Mouse (Mus musculus): Measurements from ENCODE around the gene Ctse. TPM values are rescaled to one million over a fixed set of nuclear protein-coding genes. Genes with fewer than 3 reads are reported as not detected.
"Not testable (repeated sequence)": the region's sequence is repeated elsewhere in the genome, so short reads cannot be mapped to it uniquely, and the experiment has no call there.

Ctse gene
- polyA plus RNA-seq, 1 experiment from 2014 or later: 0.49 TPM

- H3K9ac ChIP-seq (ENCODE audit: low read length): no peak overlapping the region
- no peaks in the 10 kb centered on the region for H3K4me1 ChIP-seq (ENCODE audit: control insufficient read depth, insufficient read depth, low read length)
- WGBS: 83% methylated on average over 5 of the region's 5 CpGs
- ATAC-seq (ENCODE audit: insufficient read depth, low FRiP score, low TSS enrichment) (no peak), DNase-seq (ENCODE audit: low spot score) (no peak)
- no peaks in the 10 kb centered on the region for H3K9me3 ChIP-seq (ENCODE audit: control insufficient read depth, low read length)
- no peaks in the 10 kb centered on the region for H3K27me3 ChIP-seq (ENCODE audit: control insufficient read depth, insufficient read depth, low read length)
- no peaks in the 10 kb centered on the region for H3K36me3 ChIP-seq (ENCODE audit: control insufficient read depth, insufficient read depth, low read length)
- H3K4me2 ChIP-seq (ENCODE audit: low read depth): no peak overlapping the region
- no peak overlapping the region for H3K4me3 ChIP-seq (ENCODE audit: low read depth, low read length)
- no peak overlapping the region for H3K27ac ChIP-seq (ENCODE audit: low read depth, low read length)
Observed at GRCm38 (mm10) chr1:131616546-131617220, 21.4 kb upstream of the Ctse start.

- 89% methylated on average over 1 of the region's 1 CpGs for WGBS
- Histone ChIP-seq H3K4me1 (ENCODE audit: control insufficient read depth, insufficient read depth, low read length) (no peaks in the 10 kb centered on the region), H3K27ac (ENCODE audit: low read depth, low read length) (no peak overlapping the region)
Observed at GRCm38 (mm10) chr1:131618576-131618975, 19.5 kb upstream of the Ctse start.

GRCm38 (mm10) chr1:131619348-131619747 is 18.8 kb upstream of the Ctse start:
- Histone ChIP-seq H3K27ac (ENCODE audit: low read depth, low read length) (no peak overlapping the region), H3K9me3 (ENCODE audit: control insufficient read depth, low read length) (no peaks in the 10 kb centered on the region), H3K36me3 (ENCODE audit: control insufficient read depth, insufficient read depth, low read length) (no peaks in the 10 kb centered on the region), H3K9ac (ENCODE audit: low read length) (no peak overlapping the region), H3K4me1 (ENCODE audit: control insufficient read depth, insufficient read depth, low read length) (no peaks in the 10 kb centered on the region), H3K27me3 (ENCODE audit: control insufficient read depth, insufficient read depth, low read length) (no peaks in the 10 kb centered on the region), H3K4me2 (ENCODE audit: low read depth) (no peak overlapping the region), H3K4me3 (ENCODE audit: low read depth, low read length) (no peak overlapping the region)
- no peak for ATAC-seq (ENCODE audit: insufficient read depth, low FRiP score, low TSS enrichment)
- no peak for DNase-seq (ENCODE audit: low spot score)
- 92% methylated on average over 7 of the region's 7 CpGs for WGBS

More at GRCm38 (mm10) chr1:131618576-131618975, 19.5 kb upstream of the Ctse start:
- no peaks in the 10 kb centered on the region for H3K9me3 ChIP-seq (ENCODE audit: control insufficient read depth, low read length)
- ATAC-seq (ENCODE audit: insufficient read depth, low FRiP score, low TSS enrichment): no peak
- H3K4me2 ChIP-seq (ENCODE audit: low read depth): no peak overlapping the region
- H3K27me3 ChIP-seq (ENCODE audit: control insufficient read depth, insufficient read depth, low read length): no peaks in the 10 kb centered on the region
- H3K9ac ChIP-seq (ENCODE audit: low read length): no peak overlapping the region
- no peaks in the 10 kb centered on the region for H3K36me3 ChIP-seq (ENCODE audit: control insufficient read depth, insufficient read depth, low read length)
- DNase-seq (ENCODE audit: low spot score): no peak
- no peak overlapping the region for H3K4me3 ChIP-seq (ENCODE audit: low read depth, low read length)

- no peak overlapping the region for H3K4me3 ChIP-seq (ENCODE audit: low read depth, low read length)
- H3K9me3 ChIP-seq (ENCODE audit: control insufficient read depth, low read length): no peaks in the 10 kb centered on the region
- H3K36me3 ChIP-seq (ENCODE audit: control insufficient read depth, insufficient read depth, low read length): no peaks in the 10 kb centered on the region
- H3K4me2 ChIP-seq (ENCODE audit: low read depth): no peak overlapping the region
- no peaks in the 10 kb centered on the region for H3K27me3 ChIP-seq (ENCODE audit: control insufficient read depth, insufficient read depth, low read length)
- H3K4me1 ChIP-seq (ENCODE audit: control insufficient read depth, insufficient read depth, low read length): no peaks in the 10 kb centered on the region
- 91% methylated on average over 3 of the region's 3 CpGs for WGBS
- H3K27ac ChIP-seq (ENCODE audit: low read depth, low read length): no peak overlapping the region
- DNase-seq (ENCODE audit: low spot score) (no peak), ATAC-seq (ENCODE audit: insufficient read depth, low FRiP score, low TSS enrichment) (no peak)
- no peak overlapping the region for H3K9ac ChIP-seq (ENCODE audit: low read length)
Observed at GRCm38 (mm10) chr1:131623644-131624043, 14.5 kb upstream of the Ctse start.

- Histone ChIP-seq H3K27me3 (ENCODE audit: control insufficient read depth, insufficient read depth, low read length) (no peaks in the 10 kb centered on the region), H3K4me1 (ENCODE audit: control insufficient read depth, insufficient read depth, low read length) (no peaks in the 10 kb centered on the region), H3K27ac (ENCODE audit: low read depth, low read length) (no peak overlapping the region), H3K36me3 (ENCODE audit: control insufficient read depth, insufficient read depth, low read length) (no peaks in the 10 kb centered on the region), H3K9ac (ENCODE audit: low read length) (no peak overlapping the region), H3K4me2 (ENCODE audit: low read depth) (no peak overlapping the region), H3K9me3 (ENCODE audit: control insufficient read depth, low read length) (no peaks in the 10 kb centered on the region), H3K4me3 (ENCODE audit: low read depth, low read length) (no peak overlapping the region)
- no peak for ATAC-seq (ENCODE audit: insufficient read depth, low FRiP score, low TSS enrichment)
- DNase-seq (ENCODE audit: low spot score): no peak
- WGBS: 78% methylated on average over 3 of the region's 3 CpGs
Observed at GRCm38 (mm10) chr1:131624175-131624835, 13.8 kb upstream of the Ctse start.

GRCm38 (mm10) chr1:131626200-131626599 is 11.9 kb upstream of the Ctse start:
- DNase-seq (ENCODE audit: low spot score): no peak
- 89% methylated on average over 6 of the region's 6 CpGs for WGBS
- Histone ChIP-seq H3K4me2 (ENCODE audit: low read depth) (no peak overlapping the region), H3K27ac (ENCODE audit: low read depth, low read length) (no peak overlapping the region), H3K4me1 (ENCODE audit: control insufficient read depth, insufficient read depth, low read length) (no peaks in the 10 kb centered on the region), H3K27me3 (ENCODE audit: control insufficient read depth, insufficient read depth, low read length) (no peaks in the 10 kb centered on the region), H3K9me3 (ENCODE audit: control insufficient read depth, low read length) (no peaks in the 10 kb centered on the region), H3K36me3 (ENCODE audit: control insufficient read depth, insufficient read depth, low read length) (no peaks in the 10 kb centered on the region), H3K9ac (ENCODE audit: low read length) (no peak overlapping the region), H3K4me3 (ENCODE audit: low read depth, low read length) (no peak overlapping the region)
- ATAC-seq (ENCODE audit: insufficient read depth, low FRiP score, low TSS enrichment): no peak

GRCm38 (mm10) chr1:131632216-131632615 is 5.9 kb upstream of the Ctse start:
- H3K9me3 ChIP-seq (ENCODE audit: control insufficient read depth, low read length); H3K36me3 ChIP-seq (ENCODE audit: control insufficient read depth, insufficient read depth, low read length); H3K27me3 ChIP-seq (ENCODE audit: control insufficient read depth, insufficient read depth, low read length); ATAC-seq (ENCODE audit: insufficient read depth, low FRiP score, low TSS enrichment); H3K4me2 ChIP-seq (ENCODE audit: low read depth); H3K4me1 ChIP-seq (ENCODE audit: control insufficient read depth, insufficient read depth, low read length); H3K9ac ChIP-seq (ENCODE audit: low read length); H3K4me3 ChIP-seq (ENCODE audit: low read depth, low read length); H3K27ac ChIP-seq (ENCODE audit: low read depth, low read length): not testable (repeated sequence)
- 88% methylated on average over 6 of the region's 6 CpGs for WGBS
- peak; percentile 20 for DNase-seq (ENCODE audit: low spot score)

- DNase-seq (ENCODE audit: low spot score) (no peak), ATAC-seq (ENCODE audit: insufficient read depth, low FRiP score, low TSS enrichment) (no peak)
- Histone ChIP-seq H3K4me3 (ENCODE audit: low read depth, low read length) (no peak overlapping the region), H3K36me3 (ENCODE audit: control insufficient read depth, insufficient read depth, low read length) (no peaks in the 10 kb centered on the region), H3K27me3 (ENCODE audit: control insufficient read depth, insufficient read depth, low read length) (no peaks in the 10 kb centered on the region), H3K9ac (ENCODE audit: low read length) (no peak overlapping the region), H3K9me3 (ENCODE audit: control insufficient read depth, low read length) (no peaks in the 10 kb centered on the region), H3K4me2 (ENCODE audit: low read depth) (no peak overlapping the region), H3K4me1 (ENCODE audit: control insufficient read depth, insufficient read depth, low read length) (no peaks in the 10 kb centered on the region), H3K27ac (ENCODE audit: low read depth, low read length) (no peak overlapping the region)
Observed at GRCm38 (mm10) chr1:131634495-131634894, 3.6 kb upstream of the Ctse start.

Data from neural tube, embryonic 11.5 days (tissue).